Mouse (Mus musculus) urinary bladder, postnatal 4 days (tissue): ENCODE measurements at regions not wholly inside any gene's neighbourhood (a gene's known extent, or its start where the extent isn't known, plus 50 kb on each side); places are given as distances from the start of the nearest gene placed in this dataset.

Experiments
- DNase-seq, 2 experiments: peaks; one replicate each; pipeline ENCODE4 v3.0.0; 2021 to 2022; ENCODE audit warnings: low spot score in 2 of 2

DNA sequence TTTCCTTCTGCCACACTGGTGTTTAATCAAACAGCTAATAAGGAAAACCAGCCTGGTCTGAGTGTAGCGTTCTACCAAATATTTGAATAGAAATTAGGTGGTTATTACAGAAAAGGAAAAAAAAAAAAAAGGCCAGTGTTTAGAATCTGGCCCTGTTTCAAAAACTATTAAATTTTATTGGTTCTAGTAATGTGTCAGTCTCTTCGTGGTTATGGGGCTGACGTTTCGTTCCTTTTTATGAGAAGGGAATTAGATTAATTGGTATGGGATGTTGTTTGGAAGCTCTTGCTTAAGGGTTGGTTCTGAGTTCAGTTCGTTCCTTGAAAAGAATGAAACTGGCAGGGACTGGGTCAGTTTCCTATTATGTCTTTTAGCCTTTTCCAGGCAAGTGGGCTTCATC, 241.5 kb upstream of the Mmadhc start:
- DNase-seq, result no peak

- DNase-seq, result no peak
Observed at GRCm38 (mm10) chr2:50535085-50535878, 238.7 kb upstream of the Mmadhc start.

DNA sequence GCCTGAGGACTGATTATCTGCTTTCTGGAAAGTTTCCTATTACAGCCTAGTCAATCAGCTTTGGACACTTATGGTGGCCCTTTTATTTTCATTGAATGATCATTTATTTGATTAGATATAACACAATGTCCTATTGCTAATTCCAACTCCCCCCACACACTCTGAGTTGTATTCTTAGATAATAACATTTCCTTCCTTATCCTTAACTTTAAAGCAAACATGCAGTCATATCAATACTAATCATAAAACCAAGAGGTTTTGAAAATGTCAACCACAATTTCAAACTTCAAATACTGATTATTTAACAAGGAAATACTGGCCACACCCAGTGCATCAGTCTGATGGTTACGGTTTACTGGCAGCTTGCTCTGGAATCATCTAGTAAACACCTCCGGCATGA, 237.1 kb upstream of the Mmadhc start:
- DNase-seq, result no peak

DNA sequence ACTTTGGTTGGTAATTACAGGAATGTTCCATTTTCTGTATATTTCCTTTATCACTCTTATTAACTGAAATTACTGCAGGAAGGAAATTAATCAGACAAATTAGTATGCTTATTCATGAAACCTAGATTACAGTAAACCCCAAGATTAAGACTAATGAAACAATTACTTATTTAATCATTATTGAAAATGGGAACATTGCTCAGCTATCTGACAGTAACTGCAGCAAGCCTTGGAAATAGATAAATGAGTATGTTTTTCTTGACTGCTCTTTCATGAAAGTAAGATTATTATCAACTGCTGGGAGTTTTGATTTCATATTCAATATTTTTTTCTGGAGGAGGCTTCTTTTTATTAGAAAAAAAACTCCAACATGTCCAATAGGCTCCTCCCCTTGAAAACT, 230.8 kb upstream of the Mmadhc start:
- DNase-seq, result no peak

DNA sequence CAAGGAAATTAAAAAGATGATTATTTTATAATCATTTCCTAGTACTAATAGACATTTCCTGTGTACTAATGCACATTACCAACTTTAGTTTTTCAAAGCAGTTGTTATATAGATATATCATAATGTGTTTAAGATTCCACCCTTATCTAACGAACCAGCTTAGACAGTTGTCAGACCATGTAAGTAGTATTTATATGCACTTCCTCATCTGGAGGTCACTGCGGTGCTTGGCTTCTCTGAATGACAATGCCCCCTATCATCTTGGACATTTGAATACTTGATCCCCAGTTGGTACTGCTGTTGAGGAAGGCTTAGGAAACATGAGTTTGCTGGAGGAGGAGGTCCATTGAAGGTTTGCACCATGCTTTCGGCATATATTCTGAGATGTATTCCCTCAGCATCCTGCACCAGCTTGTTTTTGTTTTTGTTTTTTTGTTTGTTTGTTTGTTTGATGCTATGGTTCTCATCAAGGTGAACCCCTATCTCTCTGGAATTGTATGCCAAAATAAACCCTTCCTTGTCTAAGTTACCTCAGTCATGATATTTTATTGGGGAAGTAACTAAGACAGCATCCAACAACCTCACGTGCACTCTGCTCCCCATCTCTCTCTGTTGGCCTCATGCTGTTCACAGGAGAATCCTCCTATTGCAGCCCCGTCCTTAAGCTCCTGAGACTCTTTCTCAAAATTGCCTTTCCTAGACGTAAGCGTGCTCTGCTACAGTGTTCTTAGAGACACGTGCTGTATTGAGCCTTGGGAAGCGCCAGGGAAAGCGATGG, 228.4 kb upstream of the Mmadhc start:
- DNase-seq, result no peak

GRCm38 (mm10) chr2:50520169-50520568, 223.6 kb upstream of the Mmadhc start:
- no peak for DNase-seq

DNA sequence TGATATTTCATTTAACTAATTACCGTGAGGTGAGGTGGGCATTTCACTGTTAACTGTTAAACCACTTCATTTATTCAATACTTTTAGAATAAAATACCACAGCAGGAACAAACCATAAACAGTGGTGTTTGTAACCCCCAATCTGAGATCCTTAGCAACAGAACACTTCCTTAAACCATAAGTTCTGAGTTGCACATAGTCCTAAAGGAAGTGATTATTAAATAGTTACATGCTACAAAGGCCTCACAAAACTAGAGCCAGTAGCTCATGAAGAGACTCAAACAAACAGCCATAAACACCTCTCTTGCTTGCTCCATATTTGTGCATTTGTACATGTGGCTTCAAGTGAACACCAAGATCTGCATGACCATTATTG, 222.5 kb upstream of the Mmadhc start:
- DNase-seq, result no peak

DNA sequence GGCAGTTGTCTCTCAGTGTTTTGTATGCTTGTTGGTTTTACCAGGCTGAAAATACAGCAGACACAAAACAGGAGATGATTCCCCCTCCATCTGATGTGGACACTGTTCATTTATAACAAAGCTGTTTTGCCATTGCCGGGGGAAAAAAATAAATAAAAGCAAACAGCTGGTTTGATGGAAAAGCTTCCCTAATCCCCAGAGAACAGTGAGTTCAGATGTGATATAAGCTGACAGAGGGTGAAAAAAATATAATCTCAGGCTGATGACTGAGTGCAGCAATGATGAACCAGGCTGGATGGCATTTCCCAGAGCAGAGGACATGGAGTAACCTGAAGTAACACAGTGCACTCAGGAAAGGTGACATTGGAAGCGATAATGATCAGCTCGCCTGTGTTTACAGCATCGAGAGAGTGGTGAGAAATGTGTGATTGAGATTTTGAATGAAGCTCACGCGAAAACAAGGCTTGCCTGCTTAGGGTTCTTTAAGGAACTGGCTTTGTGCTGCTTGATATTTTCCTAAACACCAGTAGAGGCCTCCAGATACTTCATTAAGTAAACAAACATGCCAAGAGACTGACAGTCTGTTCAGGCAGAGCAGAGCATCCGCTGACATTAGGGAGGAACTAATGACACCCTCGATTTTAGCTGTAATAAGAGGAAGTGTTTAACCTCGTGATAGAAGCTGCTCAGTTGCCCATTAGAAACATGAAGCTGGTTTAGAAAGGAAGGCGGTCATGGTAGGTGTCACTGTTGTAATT, 221.9 kb upstream of the Mmadhc start:
- DNase-seq, result no peak

- no peak for DNase-seq
Observed at GRCm38 (mm10) chr2:50513276-50513675, 216.7 kb upstream of the Mmadhc start.

DNA sequence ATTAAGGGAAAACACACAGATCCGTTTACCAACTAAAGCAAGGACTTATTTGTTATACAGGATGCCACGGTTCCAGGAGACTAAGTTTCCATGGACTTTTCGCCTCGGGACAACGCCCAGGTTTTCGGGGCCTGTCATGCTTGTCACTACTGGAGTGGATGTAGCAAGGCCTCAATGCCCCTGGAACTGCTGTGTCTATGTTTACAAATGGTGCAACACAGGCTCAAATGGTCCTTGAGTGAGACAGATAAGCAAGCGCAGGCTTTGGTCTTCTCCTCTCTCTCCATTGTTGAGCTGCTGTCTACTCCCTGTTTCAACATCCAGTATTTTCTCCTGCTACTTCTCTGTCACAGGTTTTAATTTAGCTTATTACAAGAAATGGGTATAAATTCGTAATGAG, 202.1 kb upstream of the Mmadhc start:
- DNase-seq, result no peak

- no peak for DNase-seq
Observed at GRCm38 (mm10) chr2:50496057-50496433, 199.4 kb upstream of the Mmadhc start.

DNA sequence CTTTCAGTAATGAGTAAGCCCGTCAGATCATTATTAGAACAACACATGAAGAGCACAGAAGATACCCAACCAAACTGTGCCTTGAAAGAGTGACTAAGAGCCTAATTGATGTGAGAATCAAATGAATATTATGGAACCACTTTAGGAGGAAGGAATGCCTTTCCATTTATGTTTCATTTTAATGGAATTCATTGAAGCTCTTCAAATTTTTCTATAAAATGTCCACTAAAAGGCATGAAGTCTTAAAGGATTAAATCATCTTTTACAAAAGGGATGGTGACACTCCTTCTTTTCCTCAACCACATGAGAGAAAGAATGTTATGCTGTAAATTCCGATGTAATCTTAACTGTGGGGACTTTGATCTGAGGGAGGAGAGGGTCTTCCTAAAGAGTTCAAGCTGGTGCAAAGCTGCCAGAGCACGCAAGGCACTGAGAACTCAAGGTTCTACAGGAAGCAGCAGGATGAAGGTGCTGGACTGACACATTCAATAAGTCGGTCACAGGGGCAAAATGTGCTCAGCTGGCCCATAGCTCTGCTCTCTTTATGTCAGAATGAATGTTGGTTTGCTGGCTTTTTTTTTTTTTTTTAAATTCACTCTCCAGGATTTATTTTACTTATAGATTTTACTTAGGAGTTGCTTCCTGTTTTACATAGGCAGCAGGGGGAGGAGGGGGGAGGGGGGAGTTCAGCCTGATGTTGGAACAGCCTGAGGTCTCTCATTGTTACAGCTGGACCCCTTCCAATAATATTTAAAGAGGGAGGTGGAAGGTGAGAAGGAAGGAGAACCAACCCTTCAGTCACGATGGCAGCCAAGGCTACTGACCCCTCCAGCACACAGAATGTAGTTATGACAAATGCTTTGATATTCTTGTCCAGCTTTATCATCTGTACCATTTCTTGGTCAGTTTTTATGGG, 198.8 kb upstream of the Mmadhc start:
- DNase-seq, result no peak

DNA sequence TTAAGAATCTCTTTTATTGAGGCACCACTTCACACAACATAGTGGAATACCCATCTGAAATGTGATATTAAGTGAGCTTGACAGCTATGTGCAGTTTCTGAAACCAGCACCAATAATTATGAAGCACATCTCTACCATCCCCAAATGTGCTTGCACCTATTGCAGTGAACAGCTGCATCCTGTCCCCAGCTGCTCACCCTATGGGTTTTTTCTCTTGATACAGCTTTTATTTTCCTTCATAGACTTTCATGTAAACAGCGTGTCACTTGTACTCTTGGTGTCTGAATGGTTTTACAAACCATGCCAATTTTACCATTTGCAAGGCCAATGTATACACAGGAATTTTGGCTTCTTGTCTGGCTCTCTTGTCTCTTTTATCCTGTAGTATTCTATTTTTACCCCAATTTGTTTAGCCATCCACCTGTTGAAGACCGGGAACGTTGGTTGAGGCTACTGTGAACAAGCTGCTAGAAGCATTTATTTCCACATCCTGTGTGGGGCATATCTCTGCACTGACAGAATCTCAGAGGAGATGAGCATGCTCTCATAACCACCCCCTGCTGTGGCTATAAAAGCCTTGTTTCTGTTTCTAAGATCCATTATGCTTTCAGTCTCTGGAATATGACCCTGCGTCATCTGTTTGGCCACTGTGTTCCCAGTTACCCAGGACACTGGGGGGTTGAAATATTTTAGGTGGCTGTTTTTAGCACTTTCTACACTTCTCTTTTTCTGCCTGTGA, 197.2 kb upstream of the Mmadhc start:
- DNase-seq, result no peak

DNA sequence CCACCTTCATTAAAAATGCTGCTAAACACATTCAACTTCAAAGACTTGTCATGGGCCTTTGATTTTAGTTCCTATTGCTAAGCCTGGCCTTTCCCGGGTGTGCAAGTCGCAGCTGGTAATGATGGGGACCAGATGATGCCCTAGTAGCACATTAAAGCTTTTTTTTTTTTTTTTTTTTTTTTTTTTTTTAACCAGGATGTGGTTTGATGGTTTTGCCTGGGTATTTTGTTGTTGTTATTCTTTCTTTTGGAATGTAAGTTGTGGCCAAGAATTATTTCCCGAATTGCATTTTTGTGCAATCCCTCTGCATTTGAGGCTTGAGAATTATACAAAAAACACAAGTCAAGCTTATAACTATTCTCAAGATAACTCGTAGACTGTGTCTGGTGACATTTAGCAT, 167.2 kb upstream of the Mmadhc start:
- no peak for DNase-seq

DNA sequence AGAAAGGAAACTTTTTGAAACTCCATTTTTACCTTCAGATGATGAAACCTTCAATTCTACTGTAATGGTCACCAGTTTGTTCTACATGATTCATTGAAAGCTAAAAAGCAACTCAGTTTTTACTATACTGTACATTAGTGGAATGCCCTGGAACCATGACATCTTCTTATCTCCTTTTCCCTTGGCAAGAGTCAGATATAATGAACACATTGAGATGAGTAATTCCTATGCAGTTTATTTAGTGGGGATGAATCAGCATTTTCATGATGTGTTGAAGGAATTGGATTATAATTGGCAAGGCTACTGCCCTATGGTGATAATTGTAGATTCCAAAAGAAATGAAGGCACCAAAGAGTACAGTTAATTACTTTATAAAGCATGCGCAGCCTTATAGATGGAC, 165.8 kb upstream of the Mmadhc start:
- DNase-seq, result no peak

GRCm38 (mm10) chr2:50456654-50457053, 160.1 kb upstream of the Mmadhc start:
- DNase-seq, result no peak

DNA sequence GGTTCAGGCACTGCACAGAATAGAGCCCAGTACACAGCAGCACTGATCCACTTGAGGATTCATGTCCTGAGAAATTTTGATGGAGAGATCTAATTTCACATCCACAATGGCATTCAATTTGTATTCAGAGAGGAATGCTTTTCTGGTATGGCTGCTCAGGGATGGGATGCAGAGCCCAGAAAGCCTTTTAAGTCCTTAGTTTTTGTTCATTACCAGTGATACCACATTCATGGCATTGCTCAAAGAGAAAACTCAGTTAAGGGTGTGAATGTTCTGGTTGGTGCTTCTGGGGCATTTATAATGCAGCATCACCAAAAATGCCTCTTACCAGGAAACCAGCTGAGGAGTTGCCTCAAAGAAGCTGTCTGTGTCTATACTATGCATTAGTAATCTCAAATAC, 151.5 kb upstream of the Mmadhc start:
- no peak for DNase-seq

- DNase-seq, result no peak
Observed at GRCm38 (mm10) chr2:50445963-50446485, 149.4 kb upstream of the Mmadhc start.

DNA sequence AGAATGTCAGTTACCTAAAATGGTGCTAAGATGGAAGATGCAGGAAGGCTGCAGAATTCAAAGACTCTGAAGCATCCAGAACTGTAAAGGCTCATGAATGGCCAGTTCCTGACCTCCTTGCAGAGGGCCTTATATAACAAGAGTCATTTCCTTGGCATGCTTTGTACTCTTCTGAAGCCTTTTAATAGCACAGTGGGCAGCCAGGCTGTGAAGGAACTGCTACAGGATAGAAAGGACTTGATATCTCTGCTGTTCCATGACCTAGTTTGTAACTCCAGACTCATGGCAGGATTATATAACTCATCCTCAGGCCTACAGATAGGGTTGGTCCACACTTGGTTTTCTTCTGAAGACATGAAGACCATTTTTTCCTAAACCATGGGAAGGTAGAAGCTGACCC, 143.7 kb upstream of the Mmadhc start:
- DNase-seq, result no peak

- no peak for DNase-seq
Observed at GRCm38 (mm10) chr2:50433166-50433565, 136.6 kb upstream of the Mmadhc start.

DNA sequence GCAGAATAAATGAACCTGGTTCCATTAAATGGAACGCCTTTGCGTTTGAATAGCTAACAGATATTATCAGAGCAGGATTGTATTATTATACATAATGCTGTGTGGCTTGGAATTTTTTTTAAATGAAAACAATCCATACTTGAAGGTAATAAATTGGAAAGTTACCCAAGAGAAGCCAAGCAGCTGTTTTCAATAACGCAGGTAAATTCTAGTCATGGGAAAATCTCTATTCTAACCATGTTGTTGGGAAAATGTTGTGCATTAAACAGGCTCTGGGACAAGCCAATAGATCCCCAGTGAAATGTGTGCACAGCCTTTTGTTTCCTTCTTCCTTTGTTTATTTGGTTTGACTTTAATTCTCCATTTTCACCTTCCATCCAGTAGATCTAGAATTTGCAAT, 128.6 kb upstream of the Mmadhc start:
- DNase-seq, result no peak
